Mouse (Mus musculus) limb, embryonic 15.5 days (tissue): ENCODE measurements at regions not wholly inside any gene's neighbourhood (a gene's known extent, or its start where the extent isn't known, plus 50 kb on each side); places are given as distances from the start of the nearest gene placed in this dataset.

Source experiments
- ATAC-seq: fragments of 200-750 bp; cut with Nextera tagmentation; 2 replicates; pipeline ENCODE4 v1.8.0; 2017; ENCODE audit warnings: low read depth, moderate TSS enrichment; ENCODE audit not compliant: insufficient number of reproducible peaks, low FRiP score, low TSS enrichment
- H3K27ac ChIP-seq: fragments of 300-500 bp; sonication (generic); 2 replicates; pipeline ENCODE4 v1.5.1; 2015; ENCODE audit warnings: moderate library complexity, mild to moderate bottlenecking, inconsistent platforms
- H3K27me3 ChIP-seq: fragments of 300-500 bp; sonication (generic); 2 replicates; pipeline ENCODE4 v1.6.1; 2015; ENCODE audit warnings: inconsistent platforms
- H3K36me3 ChIP-seq: fragments of 300-500 bp; sonication (generic); 2 replicates; pipeline ENCODE4 v1.6.1; 2015; ENCODE audit warnings: inconsistent platforms
- H3K4me1 ChIP-seq: fragments of 300-500 bp; sonication (generic); 2 replicates; pipeline ENCODE4 v1.6.1; 2015; ENCODE audit warnings: inconsistent platforms
- H3K4me2 ChIP-seq: fragments of 300-500 bp; sonication (generic); 2 replicates; pipeline ENCODE4 v1.6.1; 2015; ENCODE audit warnings: mild to moderate bottlenecking, inconsistent platforms
- H3K4me3 ChIP-seq: fragments of 300-500 bp; sonication (generic); 2 replicates; pipeline ENCODE4 v1.5.1; 2015; ENCODE audit warnings: mild to moderate bottlenecking, inconsistent platforms
- H3K9ac ChIP-seq: fragments of 300-500 bp; sonication (generic); 2 replicates; pipeline ENCODE4 v1.6.1; 2015; ENCODE audit warnings: inconsistent platforms
- H3K9me3 ChIP-seq: fragments of 300-500 bp; sonication (generic); 2 replicates; pipeline ENCODE4 v1.6.1; 2016; ENCODE audit warnings: inconsistent platforms
- WGBS: fragments of 180-500 bp; shearing (Covaris S2); methylation state at CpG from one replicate; pipeline ENCODE4 v1.1.7; 2015; 5-methylcytosine and 5-hydroxymethylcytosine counted together

DNA sequence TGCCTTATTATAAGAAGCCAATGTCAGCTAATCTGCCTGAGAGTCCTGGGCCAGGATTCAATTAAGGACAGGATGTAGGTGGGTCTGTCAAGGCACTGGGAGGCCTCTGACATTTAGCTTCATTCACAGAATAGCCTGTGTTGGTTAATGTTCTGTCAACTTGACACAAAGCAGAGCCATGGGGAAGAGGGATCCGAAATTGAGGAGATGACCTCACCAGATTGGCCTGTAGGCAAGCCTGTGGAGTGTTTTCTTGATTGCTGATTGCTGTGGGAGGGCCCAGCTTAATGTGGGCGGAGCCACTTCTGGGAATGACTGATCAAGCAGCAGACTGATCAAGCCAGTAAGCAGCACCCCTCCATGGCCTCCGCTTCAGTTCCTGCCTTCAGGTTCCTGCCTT, 548.5 kb downstream of the Dok5 start:
- no peak overlapping the region for H3K9ac ChIP-seq
- H3K4me1 ChIP-seq = no peaks in the 10 kb centered on the region
- H3K9me3 ChIP-seq = no peaks in the 10 kb centered on the region
- WGBS = 66% methylated on average over 3 of the region's 3 CpGs
- H3K4me2 ChIP-seq = no peak overlapping the region
- H3K27me3 ChIP-seq = no peaks in the 10 kb centered on the region
- no peak overlapping the region for H3K4me3 ChIP-seq
- no peaks in the 10 kb centered on the region for H3K36me3 ChIP-seq
- no peak overlapping the region for H3K27ac ChIP-seq
- no peak for ATAC-seq

DNA sequence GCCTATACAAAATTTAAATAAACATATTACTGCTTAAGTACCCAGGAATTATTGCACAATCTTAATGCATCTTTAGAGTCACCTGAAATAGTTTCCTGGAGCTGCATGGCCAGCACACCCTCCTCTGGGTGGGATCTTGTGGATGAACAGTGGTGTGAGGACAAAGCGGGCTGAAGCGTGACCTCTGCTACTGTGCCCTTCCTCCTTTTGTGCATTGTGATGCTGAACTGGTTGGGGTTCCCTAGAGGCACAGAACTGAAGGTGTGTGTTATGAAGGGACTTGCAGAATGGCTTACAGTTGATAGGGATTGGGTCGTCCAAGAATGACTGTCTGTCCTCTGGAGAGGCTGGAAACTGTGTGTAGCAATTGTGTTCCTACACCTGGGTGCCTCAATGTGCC, 547.7 kb downstream of the Dok5 start:
- WGBS = 89% methylated on average over 3 of the region's 3 CpGs
- Histone ChIP-seq H3K9ac (no peak overlapping the region), H3K27me3 (no peaks in the 10 kb centered on the region), H3K4me1 (no peaks in the 10 kb centered on the region), H3K4me3 (no peak overlapping the region), H3K4me2 (no peak overlapping the region), H3K36me3 (no peaks in the 10 kb centered on the region), H3K27ac (no peak overlapping the region), H3K9me3 (no peaks in the 10 kb centered on the region)
- ATAC-seq = no peak

DNA sequence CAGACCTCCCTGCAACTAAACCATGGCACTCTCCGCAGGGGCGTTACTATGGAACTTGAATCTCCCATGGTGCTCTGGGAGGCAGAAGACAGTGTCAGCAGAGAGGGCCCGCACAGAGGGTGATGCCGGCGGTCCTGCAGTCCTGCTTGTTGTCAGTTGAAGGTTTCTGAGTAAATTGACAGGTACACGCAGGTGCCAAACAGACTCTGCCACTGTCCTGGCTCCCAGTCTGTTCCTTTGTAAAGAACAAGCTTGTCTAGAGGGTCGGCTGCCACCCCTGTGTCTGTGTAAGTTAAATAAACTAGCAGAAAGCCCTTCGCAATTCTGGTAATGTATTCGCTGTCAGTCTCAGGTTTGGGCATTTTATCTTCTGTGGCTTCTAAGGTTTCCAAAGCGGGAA, 521.6 kb downstream of the Dok5 start:
- 57% methylated on average over 10 of the region's 10 CpGs for WGBS
- no peak overlapping the region for H3K27ac ChIP-seq
- no peaks in the 10 kb centered on the region for H3K36me3 ChIP-seq
- no peak overlapping the region for H3K4me3 ChIP-seq
- no peak for ATAC-seq
- H3K9me3 ChIP-seq = no peaks in the 10 kb centered on the region
- no peaks in the 10 kb centered on the region for H3K27me3 ChIP-seq
- no peak overlapping the region for H3K4me2 ChIP-seq
- H3K9ac ChIP-seq = no peak overlapping the region
- no peaks in the 10 kb centered on the region for H3K4me1 ChIP-seq

DNA sequence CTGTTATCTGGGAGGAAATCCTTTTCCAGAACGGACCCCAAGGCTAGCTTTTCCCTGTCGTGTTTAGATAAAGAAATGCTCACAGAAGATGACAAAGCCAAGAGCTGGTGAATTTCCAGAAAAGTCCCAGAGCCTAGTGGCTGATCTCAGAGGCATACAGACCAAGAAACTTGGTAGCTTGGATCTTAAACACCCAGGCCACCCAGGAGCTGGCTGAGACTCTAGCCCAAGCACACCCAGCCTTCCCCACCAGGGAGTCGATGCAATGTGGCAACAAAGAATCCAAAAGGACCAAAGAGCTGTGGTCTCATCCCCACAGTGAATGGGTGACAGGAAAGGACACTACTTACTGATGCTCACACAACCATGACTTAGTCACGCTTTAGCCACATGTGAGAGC, 513.8 kb downstream of the Dok5 start:
- Histone ChIP-seq H3K4me3 (no peak overlapping the region), H3K4me1 (no peaks in the 10 kb centered on the region)

DNA sequence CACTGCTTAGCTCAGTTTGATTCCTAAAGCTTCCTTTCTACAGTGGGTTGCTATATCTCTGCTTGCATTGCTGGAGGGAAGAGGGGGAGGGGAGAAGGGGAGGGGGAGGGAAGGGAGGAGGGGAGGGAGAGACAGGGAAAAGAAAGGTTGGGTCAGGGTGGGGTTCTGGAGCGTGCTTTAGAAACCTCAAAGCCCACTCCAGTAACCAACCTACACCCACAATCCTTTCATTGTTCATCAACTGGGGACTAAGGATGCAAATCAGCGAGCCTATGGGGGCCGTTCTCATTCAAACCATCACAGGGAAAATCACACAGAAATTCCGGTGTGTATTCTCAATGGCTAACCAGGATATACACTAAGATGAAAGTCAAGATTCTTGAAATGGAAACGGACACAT, 510.7 kb downstream of the Dok5 start:
- Histone ChIP-seq H3K9me3 (no peaks in the 10 kb centered on the region), H3K27ac (no peak overlapping the region), H3K36me3 (no peaks in the 10 kb centered on the region), H3K4me1 (no peaks in the 10 kb centered on the region), H3K4me3 (no peak overlapping the region), H3K27me3 (no peaks in the 10 kb centered on the region), H3K4me2 (no peak overlapping the region), H3K9ac (no peak overlapping the region)
- 82% methylated on average over 5 of the region's 5 CpGs for WGBS
- ATAC-seq = no peak

More for the DNA sequence above, 513.8 kb downstream of the Dok5 start:
- no peak overlapping the region for H3K27ac ChIP-seq
- ATAC-seq = no peak
- H3K36me3 ChIP-seq = no peaks in the 10 kb centered on the region
- H3K4me2 ChIP-seq = no peak overlapping the region
- 76% methylated on average over 4 of the region's 4 CpGs for WGBS
- no peaks in the 10 kb centered on the region for H3K27me3 ChIP-seq
- H3K9ac ChIP-seq = no peak overlapping the region
- H3K9me3 ChIP-seq = no peaks in the 10 kb centered on the region

DNA sequence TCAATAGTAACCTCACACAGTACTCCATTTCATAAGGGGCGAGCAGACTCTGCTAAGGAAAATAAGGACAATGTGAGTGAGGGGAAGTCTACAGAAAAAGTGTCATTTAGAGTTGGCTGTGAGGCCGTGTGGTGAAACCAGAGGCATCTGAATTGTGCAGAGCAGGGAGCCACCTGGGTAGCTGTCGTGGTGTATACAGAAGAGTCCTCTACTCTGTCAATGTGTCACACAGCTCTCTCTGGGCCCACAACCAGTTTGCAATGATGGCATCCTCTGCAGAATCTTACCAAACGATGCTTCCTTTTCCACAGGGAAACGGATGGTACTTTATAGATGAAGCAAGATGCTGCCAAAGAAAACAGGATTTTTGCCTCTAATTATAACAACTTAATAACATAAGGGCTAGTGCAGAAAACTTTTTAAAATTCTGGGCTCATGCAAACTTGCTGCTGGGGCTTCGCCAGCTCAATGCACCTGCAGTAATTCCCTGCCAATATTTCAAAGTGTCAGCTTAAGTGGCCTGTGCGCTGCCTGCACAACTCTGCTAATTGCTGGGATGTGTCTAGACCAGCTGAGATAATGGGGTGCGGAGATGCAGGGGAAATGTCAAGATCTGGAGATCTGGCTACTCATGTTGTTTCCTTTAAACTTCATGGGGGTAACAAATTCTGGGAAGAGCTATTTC, 505.8 kb downstream of the Dok5 start:
- H3K4me1 ChIP-seq = no peaks in the 10 kb centered on the region

DNA sequence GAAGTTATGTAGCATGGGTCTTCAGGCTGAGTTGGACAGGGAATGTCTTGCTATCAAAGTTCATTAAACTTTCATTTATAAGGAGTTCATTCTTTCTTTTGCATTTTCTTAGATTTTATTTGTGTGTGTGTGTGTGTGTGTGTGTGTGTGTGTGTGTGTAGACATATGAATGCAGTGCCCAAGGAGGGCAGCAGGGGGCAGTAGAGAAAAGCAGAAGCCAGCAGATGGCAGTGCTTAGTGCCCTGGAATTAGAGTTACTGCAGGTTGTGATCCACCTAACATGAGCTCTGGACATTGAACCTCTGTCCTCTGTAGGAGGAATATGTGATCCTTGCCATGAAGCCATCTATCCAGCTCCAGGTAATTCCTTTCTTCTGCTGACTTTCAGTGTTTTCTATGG, 501.2 kb downstream of the Dok5 start:
- no peaks in the 10 kb centered on the region for H3K4me1 ChIP-seq
- H3K9ac ChIP-seq = no peak overlapping the region
- no peak overlapping the region for H3K4me3 ChIP-seq
- no peaks in the 10 kb centered on the region for H3K27me3 ChIP-seq
- H3K4me2 ChIP-seq = no peak overlapping the region
- H3K9me3 ChIP-seq = no peaks in the 10 kb centered on the region
- ATAC-seq = no peak
- H3K36me3 ChIP-seq = no peaks in the 10 kb centered on the region
- no peak overlapping the region for H3K27ac ChIP-seq

More for the DNA sequence above, 505.8 kb downstream of the Dok5 start:
- H3K27me3 ChIP-seq = no peaks in the 10 kb centered on the region
- H3K4me2 ChIP-seq = no peak overlapping the region
- H3K27ac ChIP-seq = no peak overlapping the region
- H3K9ac ChIP-seq = no peak overlapping the region
- no peaks in the 10 kb centered on the region for H3K36me3 ChIP-seq
- no peak for ATAC-seq
- H3K4me3 ChIP-seq = no peak overlapping the region
- no peaks in the 10 kb centered on the region for H3K9me3 ChIP-seq
- WGBS = 48% methylated on average over 8 of the region's 8 CpGs

DNA sequence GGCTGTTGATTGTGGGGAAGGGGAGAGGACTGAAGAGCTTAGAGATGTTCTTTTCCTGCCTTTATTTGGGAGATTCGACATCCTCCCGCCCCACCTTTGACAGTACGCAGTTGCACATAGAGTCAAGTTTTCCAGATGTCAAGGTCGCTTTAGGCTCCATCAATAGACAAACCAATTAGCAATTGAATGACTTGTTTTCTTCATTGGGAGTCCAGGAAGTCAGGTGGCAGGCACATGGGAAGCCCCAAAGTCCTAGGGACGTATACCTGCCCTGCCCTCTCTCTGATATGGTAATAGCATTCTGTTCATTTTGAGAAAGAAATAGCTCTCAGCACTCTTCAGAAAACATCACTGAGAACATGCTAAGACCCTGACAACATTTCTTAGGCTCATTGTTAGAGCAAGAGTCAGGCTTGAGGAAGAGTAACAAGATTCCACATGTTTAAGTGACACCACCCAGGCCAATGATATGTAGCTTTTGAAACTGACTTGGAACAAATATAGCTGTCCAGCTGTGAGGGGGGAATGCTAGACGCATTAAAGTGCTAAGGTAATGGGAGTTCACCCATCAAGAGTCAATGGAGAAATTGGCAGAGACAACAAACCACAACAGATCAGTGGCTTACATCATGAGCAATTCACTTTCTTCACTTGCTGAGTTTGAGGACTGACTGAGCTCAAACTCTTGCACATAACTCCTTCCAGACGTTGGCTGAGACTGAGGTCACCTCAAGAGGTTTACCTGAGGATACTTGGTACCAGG, 499.9 kb downstream of the Dok5 start:
- no peak overlapping the region for H3K9ac ChIP-seq
- no peaks in the 10 kb centered on the region for H3K9me3 ChIP-seq
- H3K27me3 ChIP-seq = no peaks in the 10 kb centered on the region
- H3K27ac ChIP-seq = no peak overlapping the region
- no peak overlapping the region for H3K4me2 ChIP-seq
- 74% methylated on average over 7 of the region's 7 CpGs for WGBS
- H3K4me1 ChIP-seq = no peaks in the 10 kb centered on the region
- H3K4me3 ChIP-seq = no peak overlapping the region
- no peak for ATAC-seq
- no peaks in the 10 kb centered on the region for H3K36me3 ChIP-seq

DNA sequence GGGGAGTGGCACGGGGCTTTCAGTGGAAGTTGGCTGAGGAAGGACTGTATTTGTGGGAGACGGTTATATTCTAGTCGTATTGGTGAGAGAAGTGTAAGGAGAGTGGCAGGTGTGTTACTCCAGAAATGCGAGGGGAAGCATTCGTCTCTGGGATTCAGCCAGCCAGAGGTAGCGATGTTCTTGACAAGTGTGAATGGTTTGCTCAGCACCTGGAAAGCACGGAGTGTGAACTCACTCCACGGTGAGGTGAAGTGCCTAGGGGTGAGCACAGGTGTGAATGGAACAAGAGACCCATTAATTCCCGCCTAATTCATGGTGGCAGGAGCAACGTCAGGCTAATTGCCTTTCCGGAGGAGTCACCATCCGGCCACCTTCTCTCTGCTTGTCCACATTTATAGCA, 498.9 kb downstream of the Dok5 start:
- Histone ChIP-seq H3K36me3 (no peaks in the 10 kb centered on the region), H3K4me1 (no peaks in the 10 kb centered on the region), H3K27me3 (no peaks in the 10 kb centered on the region), H3K4me2 (no peak overlapping the region), H3K4me3 (no peak overlapping the region), H3K27ac (no peak overlapping the region), H3K9ac (no peak overlapping the region), H3K9me3 (no peaks in the 10 kb centered on the region)
- WGBS = 50% methylated on average over 12 of the region's 12 CpGs
- no peak for ATAC-seq

DNA sequence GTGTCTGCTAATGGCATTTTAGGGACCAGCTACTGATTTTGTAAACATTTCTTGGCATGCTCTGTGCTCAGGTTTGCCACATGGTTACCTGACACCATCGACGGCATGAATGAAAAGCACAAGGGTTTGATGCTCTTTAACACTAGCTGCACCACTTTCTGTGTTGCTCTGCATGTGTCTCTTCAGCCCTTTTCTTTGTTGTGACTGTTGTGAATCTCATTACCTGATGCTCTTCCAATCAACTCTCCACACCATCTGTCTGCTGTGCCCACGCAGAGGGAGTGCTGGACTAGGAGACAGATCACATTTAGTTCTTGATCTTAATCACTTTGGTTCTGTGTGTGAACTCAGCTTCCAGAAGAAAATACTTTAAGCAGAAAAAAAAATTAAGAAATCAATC, 496.6 kb downstream of the Dok5 start:
- no peak overlapping the region for H3K27ac ChIP-seq
- no peak overlapping the region for H3K9ac ChIP-seq
- no peaks in the 10 kb centered on the region for H3K27me3 ChIP-seq
- ATAC-seq = no peak
- no peaks in the 10 kb centered on the region for H3K36me3 ChIP-seq
- H3K4me3 ChIP-seq = no peak overlapping the region
- no peak overlapping the region for H3K4me2 ChIP-seq
- H3K9me3 ChIP-seq = no peaks in the 10 kb centered on the region
- WGBS = 61% methylated on average over 3 of the region's 3 CpGs
- no peaks in the 10 kb centered on the region for H3K4me1 ChIP-seq

DNA sequence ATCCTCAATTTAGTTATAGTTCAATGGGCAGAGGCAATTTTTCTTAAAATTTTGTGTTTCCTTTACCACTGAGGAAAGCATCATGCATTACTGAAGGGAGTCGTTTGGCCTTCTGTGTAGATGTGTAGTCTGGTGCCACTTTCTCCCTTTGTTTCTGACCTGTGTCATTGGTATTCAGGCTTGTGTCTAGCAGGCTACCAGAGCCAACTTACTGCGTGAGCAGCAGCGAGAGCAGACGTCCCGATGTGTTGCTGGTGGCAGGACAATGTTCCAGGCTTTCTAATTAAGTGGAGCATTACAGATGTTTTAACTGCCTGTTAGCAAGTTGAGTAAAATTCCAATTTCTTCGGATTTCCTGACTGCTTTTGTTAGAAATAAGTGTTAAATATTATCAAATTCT, 482.2 kb downstream of the Dok5 start:
- H3K9ac ChIP-seq = no peak overlapping the region
- no peaks in the 10 kb centered on the region for H3K36me3 ChIP-seq
- ATAC-seq = no peak
- 41% methylated on average over 6 of the region's 6 CpGs for WGBS
- no peak overlapping the region for H3K4me2 ChIP-seq
- no peaks in the 10 kb centered on the region for H3K4me1 ChIP-seq
- H3K4me3 ChIP-seq = no peak overlapping the region
- H3K27ac ChIP-seq = no peak overlapping the region
- H3K27me3 ChIP-seq = no peaks in the 10 kb centered on the region
- no peaks in the 10 kb centered on the region for H3K9me3 ChIP-seq

DNA sequence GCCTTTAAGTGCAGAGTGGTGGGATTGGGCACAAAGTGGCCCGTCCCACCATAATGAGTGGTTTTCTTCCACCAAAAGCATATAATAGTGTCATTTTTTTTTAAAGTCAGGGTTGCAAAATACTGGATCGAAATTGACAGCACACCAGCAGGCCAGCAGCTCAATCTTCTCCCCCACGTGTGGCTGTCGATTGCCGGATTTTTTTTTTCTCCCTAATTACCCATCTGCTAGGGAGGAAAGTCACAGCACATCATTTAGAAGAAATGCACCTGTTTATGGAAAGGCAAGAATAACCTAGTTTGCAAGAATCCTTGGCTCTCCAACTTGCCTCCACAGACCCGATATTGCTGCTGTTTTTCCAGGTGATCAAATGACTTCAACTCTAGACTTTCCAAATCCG, 464.9 kb downstream of the Dok5 start:
- WGBS = 73% methylated on average over 7 of the region's 7 CpGs
- H3K9ac ChIP-seq = no peak overlapping the region
- H3K4me3 ChIP-seq = no peak overlapping the region
- no peaks in the 10 kb centered on the region for H3K27me3 ChIP-seq
- no peaks in the 10 kb centered on the region for H3K9me3 ChIP-seq
- no peaks in the 10 kb centered on the region for H3K4me1 ChIP-seq
- no peak for ATAC-seq
- no peak overlapping the region for H3K27ac ChIP-seq
- H3K4me2 ChIP-seq = no peak overlapping the region
- no peaks in the 10 kb centered on the region for H3K36me3 ChIP-seq
